In genomic region chrX:53214557-53215229, GRCm38 (mm10) we compare ENCODE assay signal across 13 mouse cellular contexts. TPM values are rescaled to one million over a fixed set of nuclear protein-coding genes. Genes with fewer than 3 reads are reported as not detected.
A peak's percentile ranks its signal among the peaks of the same experiment; 100 is the strongest.
DNase-seq lines count a peak whose midpoint lies in the region; ATAC-seq and TF ChIP-seq lines count a peak whose summit lies in the region.
"Had no signal": no experiment of that assay in that cellular context is flagged by ENCODE, and none has a peak within 500 bp of the region (broad histone marks: within the 10 kb centered on the region; RNA-seq: fewer than 3 reads in every experiment).

No protein-coding gene starts in this region.

- H3K4me3 ChIP-seq in lung, embryonic 14.5 days (ENCODE audit: low read depth, low read length) = no peak overlapping the region
- H3K4me3 ChIP-seq in limb, embryonic 10.5 days = no peak overlapping the region
- no peak overlapping the region for H3K4me3 ChIP-seq in stomach, embryonic 15.5 days (replicated peaks)
- no peak overlapping the region for H3K4me3 ChIP-seq in midbrain, embryonic 10.5 days
- H3K4me3 ChIP-seq: hindbrain, embryonic 10.5 days had no signal

- 38% methylated on average over 7 of the region's 7 CpGs for WGBS in lung, embryonic 14.5 days
- WGBS in limb, embryonic 10.5 days = 70% methylated on average over 7 of the region's 7 CpGs
- WGBS in stomach, embryonic 15.5 days = 47% methylated on average over 7 of the region's 7 CpGs
- WGBS in midbrain, embryonic 10.5 days = 82% methylated on average over 7 of the region's 7 CpGs

- H3K9ac ChIP-seq in lung, embryonic 14.5 days = no peak overlapping the region
- H3K9ac ChIP-seq in stomach, embryonic 15.5 days = no peak overlapping the region

- peaks cover 11% of the 10 kb centered on the region for H3K4me1 ChIP-seq in lung, embryonic 14.5 days (ENCODE audit: insufficient read depth)
- peaks cover 36% of the 10 kb centered on the region for H3K4me1 ChIP-seq in limb, embryonic 10.5 days
- H3K4me1 ChIP-seq in stomach, embryonic 15.5 days = peaks cover 12% of the 10 kb centered on the region; the same call in 1 of the 2 replicates
- peaks cover 11% of the 10 kb centered on the region for H3K4me1 ChIP-seq in midbrain, embryonic 10.5 days
- H3K4me1 ChIP-seq: hindbrain, embryonic 10.5 days had no signal

- no peaks in the 10 kb centered on the region for H3K27me3 ChIP-seq in lung, embryonic 14.5 days (ENCODE audit: insufficient read depth, low read length)
- H3K27me3 ChIP-seq in limb, embryonic 10.5 days (ENCODE audit: low read depth, poor library complexity, severe bottlenecking) = 0 out of 2 replicates have a peak, but pooled peaks cover 4% of the 10 kb centered on the region
- H3K27me3 ChIP-seq in stomach, embryonic 15.5 days (replicated peaks) = no peaks in the 10 kb centered on the region
- H3K27me3 ChIP-seq in midbrain, embryonic 10.5 days (ENCODE audit: low read depth, poor library complexity, severe bottlenecking) = peaks cover 3% of the 10 kb centered on the region; the same call in 1 of the 2 replicates

- DNase-seq in heart, adult 8-10 months (ENCODE audit: low spot score) = peak; percentile 16
- DNase-seq in heart, postnatal 25 days (ENCODE audit: low spot score) = no peak
- peak; percentile 74 for DNase-seq in lung, embryonic 14.5 days
- no peak for DNase-seq in lung, postnatal 25 days (ENCODE audit: low spot score)
- DNase-seq in limb, embryonic 10.5 days (ENCODE audit: low spot score) = no peak
- no peak for DNase-seq in midbrain, embryonic 10.5 days (ENCODE audit: low spot score)

- ATAC-seq in lung, embryonic 14.5 days (ENCODE audit: insufficient read depth) = peak; percentile 70
- ATAC-seq in stomach, embryonic 15.5 days (ENCODE audit: insufficient read depth, low FRiP score, low read depth) = no peak
- no peak for ATAC-seq in monocyte, adult 5-6 weeks (replicated peaks; ENCODE audit: insufficient number of reproducible peaks, low FRiP score, low TSS enrichment, poor library complexity, severe bottlenecking)
- ATAC-seq: midbrain, embryonic 16.5 days had no signal

- no peak overlapping the region for H3K4me2 ChIP-seq in lung, embryonic 14.5 days
- no peak overlapping the region for H3K4me2 ChIP-seq in stomach, embryonic 15.5 days

- H3K27ac ChIP-seq in lung, embryonic 14.5 days (ENCODE audit: low read depth) = peak overlapping the region; percentile 65; the same call in 1 of the 2 replicates
- peak overlapping the region; percentile 25; the same call in 1 of the 2 replicates for H3K27ac ChIP-seq in limb, embryonic 10.5 days
- H3K27ac ChIP-seq in stomach, embryonic 15.5 days = peak overlapping the region; percentile 40
- no peak overlapping the region for H3K27ac ChIP-seq in midbrain, embryonic 10.5 days (replicated peaks)
- H3K27ac ChIP-seq: hindbrain, embryonic 10.5 days had no signal

- H3K36me3 ChIP-seq in lung, embryonic 14.5 days (ENCODE audit: insufficient read depth) = no peaks in the 10 kb centered on the region
- H3K36me3 ChIP-seq in limb, embryonic 10.5 days = no peaks in the 10 kb centered on the region
- H3K36me3 ChIP-seq in stomach, embryonic 15.5 days = no peaks in the 10 kb centered on the region
- no peaks in the 10 kb centered on the region for H3K36me3 ChIP-seq in midbrain, embryonic 10.5 days
- H3K36me3 ChIP-seq: hindbrain, embryonic 10.5 days had no signal

- intact Hi-C loops in heart, postnatal 25 days (cut with DNase I) = loop anchor here (5.0 to 10.0 kb wide), 2 partner anchors 47 to 100 kb away; no protein-coding TSS in a partner anchor

- TF ChIP-seq CTCF in lung, embryonic 14.5 days (IDR thresholded peaks at IDR 0.05; ENCODE audit: low read depth) = no peak

- no peaks in the 10 kb centered on the region for H3K9me3 ChIP-seq in lung, embryonic 14.5 days (ENCODE audit: low read depth, low read length)
- no peaks in the 10 kb centered on the region for H3K9me3 ChIP-seq in limb, embryonic 10.5 days (replicated peaks)
- no peaks in the 10 kb centered on the region for H3K9me3 ChIP-seq in stomach, embryonic 15.5 days
- H3K9me3 ChIP-seq in midbrain, embryonic 10.5 days (replicated peaks) = no peaks in the 10 kb centered on the region
- H3K9me3 ChIP-seq: hindbrain, embryonic 10.5 days had no signal

RNA-seq across cellular contexts. Expression of gene Plac1, which starts 25.2 kb away (rescaled TPM):
- total RNA-seq in heart, adult 8-10 months (2022) = not detected
- total RNA-seq in heart, postnatal 25 days (2021) = not detected
- polyA plus RNA-seq in lung, embryonic 14.5 days (2014; fragmentation: Nextera tagmentation; extraction: Ambion mirVana) = 9.4 and 9.7 TPM in 2 replicates
- 7.7 and 10.2 TPM in 2 replicates for polyA plus RNA-seq in limb, embryonic 10.5 days (2016; fragmentation: Nextera tagmentation; extraction: Ambion mirVana)
- 6.3 and 7.5 TPM in 2 replicates for polyA plus RNA-seq in stomach, embryonic 15.5 days (2015; fragmentation: Nextera tagmentation; extraction: Ambion mirVana)
- total RNA-seq in monocyte, adult 5-6 weeks (2017) = not detected in 3 replicates
- polyA plus RNA-seq in midbrain, embryonic 10.5 days (2016; fragmentation: Nextera tagmentation; extraction: Ambion mirVana) = 1.6 and 3.2 TPM in 2 replicates
- total RNA-seq: left cerebral cortex, postnatal 36 days; MEL had no signal
- polyA plus RNA-seq: midbrain, embryonic 16.5 days had no signal

RNA-seq across cellular contexts. Expression of gene Fam122b, which starts 54.9 kb away (rescaled TPM):
- 1 to 10 TPM; 1.9 to 4.8 (median 3.3) TPM for total RNA-seq in heart, adult 8-10 months (2022)
- 1 to 10 TPM; 2.6 to 3.3 TPM for total RNA-seq in heart, postnatal 25 days (2021)
- polyA plus RNA-seq in lung, embryonic 14.5 days (2014; fragmentation: Nextera tagmentation; extraction: Ambion mirVana) = 15.9 and 16.1 TPM in 2 replicates
- 6.8 and 10.3 TPM in 2 replicates for polyA plus RNA-seq in limb, embryonic 10.5 days (2016; fragmentation: Nextera tagmentation; extraction: Ambion mirVana)
- 9.9 TPM in 2 replicates for polyA plus RNA-seq in stomach, embryonic 15.5 days (2015; fragmentation: Nextera tagmentation; extraction: Ambion mirVana)
- 2.1 to 3.1 TPM (median 2.8 TPM) in 3 replicates for total RNA-seq in monocyte, adult 5-6 weeks (2017)
- polyA plus RNA-seq in midbrain, embryonic 10.5 days (2016; fragmentation: Nextera tagmentation; extraction: Ambion mirVana) = 6.3 and 6.5 TPM in 2 replicates

RNA-seq across cellular contexts. Expression of gene Fam122c, which starts 58.5 kb away (rescaled TPM):
- total RNA-seq in heart, adult 8-10 months (2022) = not detected
- not detected for total RNA-seq in heart, postnatal 25 days (2021)
- not detected in 2 replicates for polyA plus RNA-seq in lung, embryonic 14.5 days (2014; fragmentation: Nextera tagmentation; extraction: Ambion mirVana)
- not detected in 2 replicates for polyA plus RNA-seq in limb, embryonic 10.5 days (2016; fragmentation: Nextera tagmentation; extraction: Ambion mirVana)
- polyA plus RNA-seq in stomach, embryonic 15.5 days (2015; fragmentation: Nextera tagmentation; extraction: Ambion mirVana) = not detected in 2 replicates
- not detected in 3 replicates for total RNA-seq in monocyte, adult 5-6 weeks (2017)
- not detected in 2 replicates for polyA plus RNA-seq in midbrain, embryonic 10.5 days (2016; fragmentation: Nextera tagmentation; extraction: Ambion mirVana)
- total RNA-seq: left cerebral cortex, postnatal 36 days; MEL had no signal
- polyA plus RNA-seq: embryonic facial prominence, embryonic 11.5 days; hindbrain, embryonic 10.5 days; midbrain, embryonic 16.5 days had no signal

Comparison
In these comparisons a context has a peak if more than half of its experiments do, and no peak if none do; other contexts are left out.
1. DNase-seq: peak in heart, adult 8-10 months (single experiment) and lung, embryonic 14.5 days (single experiment); none in heart, postnatal 25 days (single experiment), lung, postnatal 25 days (single experiment), limb, embryonic 10.5 days (single experiment) and midbrain, embryonic 10.5 days (single experiment).